Mouse (Mus musculus) liver, embryonic 12.5 days (tissue): ENCODE data around the gene Arid3c. TPM values are rescaled to one million over a fixed set of nuclear protein-coding genes. Genes with fewer than 3 reads are reported as not detected.
A peak's percentile ranks its signal among the peaks of the same experiment; 100 is the strongest.
"Not testable (repeated sequence)": the region's sequence is repeated elsewhere in the genome, so short reads cannot be mapped to it uniquely, and the experiment has no call there.

Source experiments
- ATAC-seq: fragments of 200-750 bp; cut with Nextera tagmentation; 2 replicates; pipeline ENCODE4 v1.8.0; 2017; ENCODE audit warnings: moderate number of reproducible peaks, mild to moderate bottlenecking, moderate library complexity
- H3K27ac ChIP-seq: fragments of 300-500 bp; sonication (generic); 2 replicates; pipeline ENCODE4 v1.5.1; 2016; ENCODE audit warnings: mild to moderate bottlenecking
- H3K27me3 ChIP-seq: fragments of 300-500 bp; sonication (generic); replicated peaks from 2 replicates; pipeline ENCODE4 v1.6.1; 2016; ENCODE audit warnings: mild to moderate bottlenecking, moderate library complexity
- H3K36me3 ChIP-seq: fragments of 300-500 bp; sonication (generic); 2 replicates; pipeline ENCODE4 v1.6.1; 2016; ENCODE audit warnings: mild to moderate bottlenecking, moderate library complexity
- H3K4me1 ChIP-seq: fragments of 300-500 bp; sonication (generic); 2 replicates; pipeline ENCODE4 v1.6.1; 2016
- H3K4me2 ChIP-seq: fragments of 300-500 bp; sonication (generic); 2 replicates; pipeline ENCODE4 v1.6.1; 2016; ENCODE audit warnings: mild to moderate bottlenecking, moderate library complexity
- H3K4me3 ChIP-seq: fragments of 300-500 bp; sonication (generic); 2 replicates; pipeline ENCODE4 v1.5.1; 2016; ENCODE audit warnings: mild to moderate bottlenecking, moderate library complexity
- H3K9ac ChIP-seq: fragments of 300-500 bp; sonication (generic); 2 replicates; pipeline ENCODE4 v1.6.1; 2016; ENCODE audit warnings: mild to moderate bottlenecking, moderate library complexity
- H3K9me3 ChIP-seq: fragments of 300-500 bp; sonication (generic); replicated peaks from 2 replicates; pipeline ENCODE4 v1.6.1; 2016; ENCODE audit warnings: mild to moderate bottlenecking, moderate library complexity
- WGBS: fragments of 180-500 bp; shearing (Covaris S2); methylation state at CpG from one replicate; pipeline ENCODE4 v1.1.7; 2016; ENCODE audit not compliant: insufficient replicate concordance; 5-methylcytosine and 5-hydroxymethylcytosine counted together
- polyA plus RNA-seq: library from polyadenylated mRNA; unstranded; fragments of >200 nt; fragmentation: Nextera tagmentation; extraction: Ambion mirVana; gene quantifications from 2 replicates; pipeline ENCODE4 v1.2.1, GENCODE M21; 2016

Gene Arid3c
- polyA plus RNA-seq, 1 experiment from 2014 or later, result not detected

GRCm38 (mm10) chr4:41699783-41700182 lies 31.2 kb downstream of the Arid3c start, which contains the start of gene Il11ra1:
TSS of gene Il11ra1 (plus strand) at chr4:41699989.
- H3K4me3 ChIP-seq, H3K27ac ChIP-seq, ATAC-seq, H3K36me3 ChIP-seq, H3K9ac ChIP-seq, H3K9me3 ChIP-seq, H3K4me2 ChIP-seq, H3K4me1 ChIP-seq: not testable (repeated sequence)
- WGBS, result 65% methylated on average over 9 of the region's 10 CpGs
- H3K27me3 ChIP-seq, result peaks cover 53% of the 10 kb centered on the region

GRCm38 (mm10) chr4:41698421-41699016 lies 32.4 kb downstream of the Arid3c start:
- not testable (repeated sequence) for H3K36me3 ChIP-seq, H3K4me1 ChIP-seq, ATAC-seq, H3K9me3 ChIP-seq, H3K4me2 ChIP-seq, H3K9ac ChIP-seq, H3K27ac ChIP-seq, H3K4me3 ChIP-seq
- WGBS, result 26% methylated on average over 10 of the region's 32 CpGs
- peaks cover 51% of the 10 kb centered on the region for H3K27me3 ChIP-seq

DNA sequence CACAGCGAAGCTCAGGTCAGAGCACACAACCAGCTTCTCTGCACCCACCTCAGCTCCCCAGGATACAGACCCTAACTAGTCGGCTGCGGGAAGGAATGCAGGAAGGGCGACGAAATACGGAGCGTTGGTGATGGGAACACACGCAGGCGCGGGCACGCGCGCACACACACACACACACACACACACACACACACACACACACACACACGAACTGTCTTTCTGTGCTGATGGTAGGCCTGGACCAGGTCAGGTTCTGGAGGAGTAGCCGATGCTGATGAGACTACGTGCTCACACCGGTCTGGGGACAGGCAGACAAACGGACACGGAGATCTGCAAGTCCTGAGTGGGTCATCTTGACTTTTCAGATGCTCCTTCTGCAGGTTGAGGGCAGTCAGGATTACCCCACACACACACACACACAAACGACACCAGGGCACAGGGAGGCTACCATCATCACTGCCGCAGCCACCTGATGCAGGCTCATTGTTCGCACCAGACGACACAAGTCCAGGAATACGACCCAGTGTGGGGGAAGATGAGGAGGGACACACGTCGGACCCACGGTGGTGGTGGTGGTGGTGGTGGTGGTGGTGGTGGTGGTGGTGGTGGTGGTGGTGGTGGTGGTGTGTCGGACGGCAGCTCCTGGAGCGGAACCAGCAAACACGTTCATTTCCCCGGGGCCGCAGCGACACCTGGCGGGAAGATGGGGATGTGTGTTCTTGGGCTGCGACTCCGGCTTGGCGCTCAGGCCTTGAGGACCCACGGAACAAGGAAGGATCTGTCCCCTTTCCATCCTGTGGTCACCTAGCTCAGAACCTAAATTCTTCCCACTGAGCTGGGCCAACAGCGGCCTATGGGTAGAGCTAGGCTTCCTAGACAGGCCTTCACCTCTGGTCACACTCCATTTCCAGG lies 33.8 kb downstream of the Arid3c start, which contains the start of gene Cntfr:
Cntfr (minus strand) TSS at position 160 of the 912 bp plus-strand sequence.
- H3K4me1 ChIP-seq, H3K9me3 ChIP-seq, H3K36me3 ChIP-seq, H3K27ac ChIP-seq, H3K4me3 ChIP-seq, H3K9ac ChIP-seq, ATAC-seq: not testable (repeated sequence)
- Histone ChIP-seq H3K4me2 (peak within 1 kb of the TSS; percentile 31; the same call in 1 of the 2 replicates), H3K27me3 (peaks cover 53% of the 10 kb centered on the region)
- 5% methylated on average over 29 of the region's 40 CpGs for WGBS

DNA sequence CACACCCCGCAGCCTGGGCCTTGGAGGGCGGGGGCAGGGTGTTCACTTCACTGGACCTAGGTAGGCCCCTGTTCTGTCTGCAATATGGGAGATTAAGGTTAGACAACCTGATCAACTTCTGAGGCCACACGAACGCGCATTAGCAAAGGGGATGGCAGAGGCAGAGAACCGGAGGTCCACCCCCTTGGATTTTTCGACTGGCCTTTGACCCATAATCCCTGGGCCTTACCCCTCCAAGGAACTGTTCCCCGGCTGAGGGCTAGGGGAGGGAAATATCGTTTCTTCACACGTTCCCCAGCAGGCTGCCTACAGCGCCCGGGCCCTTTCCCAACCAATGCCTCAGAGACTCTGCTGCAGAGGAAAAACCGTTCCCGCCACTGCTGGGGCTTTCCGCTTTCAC lies 34.5 kb downstream of the Arid3c start:
- 6% methylated on average over 14 of the region's 15 CpGs for WGBS
- ATAC-seq, H3K36me3 ChIP-seq, H3K4me1 ChIP-seq, H3K27ac ChIP-seq, H3K4me3 ChIP-seq, H3K9me3 ChIP-seq, H3K4me2 ChIP-seq, H3K9ac ChIP-seq: not testable (repeated sequence)
- H3K27me3 ChIP-seq, result peaks cover 53% of the 10 kb centered on the region

DNA sequence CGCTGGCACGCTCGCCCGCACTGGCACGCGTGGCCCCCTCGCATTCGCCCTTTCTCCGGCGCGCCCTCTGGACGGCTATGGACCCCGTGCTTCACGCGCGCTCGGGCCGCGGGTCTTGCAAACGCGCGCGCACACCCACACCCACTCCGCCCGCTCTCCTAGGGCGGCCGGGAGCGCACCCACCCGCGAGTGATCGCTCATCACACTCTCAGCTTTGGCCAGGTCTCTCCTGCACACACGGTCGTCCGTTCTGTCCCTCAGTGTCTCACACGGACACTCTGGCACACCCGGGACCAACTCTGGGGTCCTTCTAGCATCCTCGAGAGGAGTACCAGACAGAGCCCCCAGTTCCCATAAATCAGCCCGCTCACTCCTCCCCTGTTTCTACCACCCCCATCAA lies 35.1 kb downstream of the Arid3c start:
- not testable (repeated sequence) for ATAC-seq, H3K4me2 ChIP-seq, H3K4me1 ChIP-seq, H3K27ac ChIP-seq, H3K36me3 ChIP-seq, H3K9ac ChIP-seq, H3K4me3 ChIP-seq, H3K9me3 ChIP-seq
- WGBS, result 7% methylated on average over 25 of the region's 38 CpGs
- H3K27me3 ChIP-seq, result peaks cover 53% of the 10 kb centered on the region

GRCm38 (mm10) chr4:41693511-41693910 lies 37.4 kb downstream of the Arid3c start:
- ATAC-seq, result not testable (repeated sequence)

DNA sequence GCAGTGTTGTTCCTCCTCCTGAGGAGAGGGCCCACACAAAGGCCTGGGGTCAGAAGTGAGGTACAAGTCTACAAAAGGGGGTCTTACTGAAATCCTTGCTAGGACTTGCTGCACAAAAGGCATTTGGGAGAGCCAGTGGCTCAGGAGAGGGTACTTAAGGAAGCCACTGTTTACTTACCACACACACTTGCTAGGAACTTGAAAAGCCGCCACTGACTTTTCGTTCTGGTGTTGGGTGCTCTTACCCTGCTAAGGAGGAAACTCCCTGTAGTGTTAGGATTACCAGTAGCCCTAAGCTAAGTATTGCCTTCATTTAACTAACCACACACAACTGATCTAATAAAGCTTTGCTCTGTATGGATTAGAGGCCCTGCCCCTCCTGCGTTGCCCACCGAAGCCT lies 40.9 kb downstream of the Arid3c start:
- H3K9ac ChIP-seq, H3K4me3 ChIP-seq, H3K4me1 ChIP-seq, H3K36me3 ChIP-seq, H3K9me3 ChIP-seq, H3K27ac ChIP-seq, H3K4me2 ChIP-seq, ATAC-seq: not testable (repeated sequence)
- no CpG with 5 or more reads among the region's 4 CpGs for WGBS
- peaks cover 28% of the 10 kb centered on the region for H3K27me3 ChIP-seq

More at GRCm38 (mm10) chr4:41693511-41693910, 37.4 kb downstream of the Arid3c start:
- not testable (repeated sequence) for H3K4me2 ChIP-seq, H3K4me3 ChIP-seq, H3K27ac ChIP-seq, H3K4me1 ChIP-seq, H3K36me3 ChIP-seq, H3K9me3 ChIP-seq, H3K9ac ChIP-seq
- 7% methylated on average over 4 of the region's 4 CpGs for WGBS
- H3K27me3 ChIP-seq, result peaks cover 46% of the 10 kb centered on the region

- 61% methylated on average over 1 of the region's 1 CpGs for WGBS
- not testable (repeated sequence) for H3K4me1 ChIP-seq, H3K4me2 ChIP-seq, H3K4me3 ChIP-seq, H3K9me3 ChIP-seq, H3K36me3 ChIP-seq, H3K27ac ChIP-seq, ATAC-seq, H3K9ac ChIP-seq
- peaks cover 31% of the 10 kb centered on the region for H3K27me3 ChIP-seq
Observed at GRCm38 (mm10) chr4:41688562-41688961, 42.4 kb downstream of the Arid3c start.

DNA sequence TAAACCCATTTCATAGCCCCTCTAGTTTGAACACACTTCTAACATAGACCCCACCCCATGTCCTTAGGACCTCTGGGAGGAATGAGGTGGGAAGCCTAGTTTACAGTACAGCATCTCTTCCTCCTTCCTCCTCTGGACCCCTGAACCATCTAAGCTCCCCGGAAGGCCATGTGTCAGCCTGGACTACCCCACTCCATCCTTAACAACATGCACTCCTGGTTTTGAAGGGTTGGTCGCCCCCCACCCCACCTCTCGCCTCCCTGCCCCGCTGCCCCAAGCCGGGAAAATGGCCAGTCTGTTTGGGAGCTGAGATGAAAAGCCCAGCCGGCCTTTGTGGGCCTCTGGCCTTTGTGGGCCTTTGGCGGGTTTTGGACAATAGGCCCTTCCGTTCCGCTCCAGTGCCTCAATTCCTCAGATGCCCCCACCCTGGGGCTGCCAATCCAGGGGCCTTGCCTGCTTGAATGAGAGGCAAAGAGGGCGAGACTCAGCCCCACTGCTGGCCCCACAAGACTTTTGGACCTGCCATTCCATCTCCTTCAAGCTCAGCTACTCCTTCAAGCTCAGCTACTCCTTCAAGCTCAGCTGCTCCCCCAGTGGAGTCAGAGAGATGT lies 45.0 kb downstream of the Arid3c start:
- peaks cover 46% of the 10 kb centered on the region for H3K27me3 ChIP-seq
- H3K4me2 ChIP-seq, H3K9ac ChIP-seq, H3K36me3 ChIP-seq, H3K4me3 ChIP-seq, H3K4me1 ChIP-seq, ATAC-seq, H3K9me3 ChIP-seq, H3K27ac ChIP-seq: not testable (repeated sequence)
- 40% methylated on average over 10 of the region's 10 CpGs for WGBS

DNA sequence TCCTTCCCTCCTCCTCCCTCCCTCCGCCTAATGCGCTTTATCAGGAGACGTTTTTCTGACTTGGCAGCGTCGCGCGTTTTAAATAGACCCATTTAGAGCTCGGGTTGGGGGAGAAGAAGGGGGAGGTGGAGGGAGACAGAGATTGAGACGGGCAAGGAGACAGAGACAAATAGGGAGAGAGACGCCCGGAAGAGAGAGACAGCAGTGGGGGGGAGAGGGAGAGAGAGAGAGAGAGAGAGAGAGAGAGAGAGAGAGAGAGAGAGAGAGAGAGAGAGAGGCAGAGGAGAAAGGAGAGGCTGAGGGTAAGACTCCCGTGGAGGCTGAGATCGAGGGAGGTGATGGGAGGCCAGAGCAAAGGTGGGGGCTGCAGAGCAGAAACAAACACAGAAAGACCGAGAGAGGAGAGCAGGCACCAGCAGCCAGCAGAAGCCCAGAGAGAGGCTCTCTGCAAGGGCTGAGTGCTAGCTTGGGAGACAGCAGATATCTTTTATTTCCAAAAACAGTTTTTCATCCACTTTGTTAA lies 46.0 kb downstream of the Arid3c start:
- not testable (repeated sequence) for H3K4me1 ChIP-seq, H3K4me2 ChIP-seq, ATAC-seq, H3K27ac ChIP-seq, H3K36me3 ChIP-seq, H3K9ac ChIP-seq, H3K4me3 ChIP-seq, H3K9me3 ChIP-seq
- peaks cover 54% of the 10 kb centered on the region for H3K27me3 ChIP-seq
- WGBS, result under 1% methylated on average over 14 of the region's 14 CpGs

DNA sequence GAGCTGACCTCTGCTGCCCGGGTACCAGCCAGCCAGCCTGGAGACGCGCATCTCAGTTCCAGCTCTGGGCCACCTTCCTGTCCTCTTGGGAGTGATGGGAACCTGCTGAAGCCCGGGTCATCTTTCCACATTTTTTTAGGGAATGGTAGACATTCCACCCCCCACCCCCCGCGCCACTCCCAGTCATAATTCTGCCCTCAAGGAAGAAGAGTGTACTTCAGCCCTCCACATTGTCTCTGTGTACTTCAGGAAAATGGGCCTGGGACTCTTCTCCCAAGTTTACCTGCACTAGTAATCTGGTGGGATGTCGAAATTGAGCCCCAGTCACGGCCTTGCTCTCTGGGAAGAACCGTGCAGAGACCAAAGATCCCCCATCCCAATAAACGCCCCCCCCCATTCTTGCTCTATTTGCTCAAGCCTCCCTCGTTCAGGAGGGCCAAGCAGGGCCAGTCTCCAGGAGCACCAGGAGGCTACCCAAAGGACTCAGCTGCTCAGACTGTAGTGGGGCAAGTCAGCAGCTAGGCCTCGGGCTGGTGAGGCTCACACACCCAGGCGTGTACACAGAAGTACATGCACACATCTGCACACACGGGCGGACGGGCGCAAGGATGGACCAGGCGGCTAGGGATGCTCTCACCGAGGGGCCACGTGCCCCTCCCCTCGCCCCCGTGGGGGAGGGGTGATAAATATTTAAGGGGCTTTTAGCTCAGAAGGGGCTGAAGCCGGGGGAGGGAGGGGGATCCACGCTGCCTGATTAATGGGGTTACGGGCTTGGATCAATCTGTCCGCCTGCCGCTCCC lies 46.6 kb downstream of the Arid3c start:
- Histone ChIP-seq H3K27me3 (peaks cover 61% of the 10 kb centered on the region), H3K4me2 (peak overlapping the region; percentile 16; the same call in 1 of the 2 replicates)
- ATAC-seq, H3K9me3 ChIP-seq, H3K4me1 ChIP-seq, H3K9ac ChIP-seq, H3K27ac ChIP-seq, H3K4me3 ChIP-seq, H3K36me3 ChIP-seq: not testable (repeated sequence)
- WGBS, result 6% methylated on average over 24 of the region's 27 CpGs
